Mouse (Mus musculus): ENCODE data around the gene Hs3st5.

GRCm38 (mm10) chr10:36554941-36555888 lies 48.6 kb downstream of the Hs3st5 start:
- TF ChIP-seq CTCF (IDR thresholded peaks at IDR 0.05) (no peak), EP300 (IDR thresholded peaks at IDR 0.05) (no peak)

Measured in lung, postnatal 0 days (tissue).